Mouse (Mus musculus): Measurements from ENCODE around the gene Them4.

DNA sequence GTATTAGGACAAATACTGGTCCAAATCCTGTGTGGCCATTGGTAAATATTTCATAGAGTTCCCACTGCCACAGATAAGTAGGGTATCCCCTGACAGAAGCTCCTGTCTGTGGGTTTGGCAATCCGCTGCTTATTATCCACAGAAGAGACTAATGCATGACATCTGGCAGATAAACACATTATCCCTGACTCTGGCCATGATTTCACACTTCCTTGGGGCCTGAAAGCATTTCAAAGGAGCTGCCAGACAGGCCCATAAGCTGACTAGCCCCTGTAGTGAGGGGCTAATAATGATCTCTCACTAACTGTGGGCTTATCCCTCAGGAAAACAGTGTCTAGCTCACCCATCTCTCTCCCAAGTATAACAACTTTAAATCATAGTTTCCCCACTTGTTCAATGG, 32.7 kb downstream of the Them4 start:
- TF ChIP-seq CTCF (IDR thresholded peaks at IDR 0.05; ENCODE audit: low read depth) (no peak), EP300 (optimal IDR thresholded peaks at IDR 0.05) (no peak)
